Mouse (Mus musculus) naive thymus-derived CD4-positive, alpha-beta T cell, adult 2 months (primary cell): ENCODE measurements at regions not wholly inside any gene's neighbourhood (a gene's known extent, or its start where the extent isn't known, plus 50 kb on each side); places are given as distances from the start of the nearest gene placed in this dataset.
"Not testable (repeated sequence)": the region's sequence is repeated elsewhere in the genome, so short reads cannot be mapped to it uniquely, and the experiment has no call there.

ENCODE experiments used
- DNase-seq: peaks from one replicate; pipeline ENCODE4 v3.0.0-alpha.2; 2011; ENCODE audit warnings: low read depth

DNA sequence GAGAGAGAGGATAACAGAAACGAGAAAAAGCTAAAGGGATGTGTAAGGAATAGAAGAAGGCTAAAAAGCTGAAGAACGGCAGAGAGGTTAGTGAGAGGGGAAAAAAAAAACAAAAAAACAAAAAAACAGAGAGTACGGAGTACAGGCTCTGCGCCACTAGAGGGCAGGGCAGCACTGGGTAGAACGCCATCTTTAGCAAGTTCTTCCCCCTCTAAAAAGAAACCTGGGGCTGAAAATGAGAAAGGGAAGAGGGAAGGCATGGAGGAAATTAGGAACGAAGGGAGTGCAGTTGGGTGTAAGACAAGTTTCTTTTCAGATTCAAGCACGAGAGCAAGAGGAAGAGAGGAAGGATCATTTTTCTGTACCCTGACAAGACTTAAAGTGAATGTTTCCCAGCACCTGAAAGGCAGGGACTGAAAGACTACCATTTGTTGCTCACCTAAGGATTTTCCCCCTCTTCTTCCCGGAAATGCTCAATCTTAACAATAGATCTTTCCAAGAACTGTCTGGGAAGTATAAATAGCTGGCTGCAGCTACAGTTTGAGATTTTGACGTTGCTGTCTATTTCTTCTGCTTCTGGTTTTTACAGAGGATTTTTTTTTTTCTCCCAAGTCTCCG is 195.6 kb downstream of the Fam198b start:
- peak; percentile 30 for DNase-seq

DNA sequence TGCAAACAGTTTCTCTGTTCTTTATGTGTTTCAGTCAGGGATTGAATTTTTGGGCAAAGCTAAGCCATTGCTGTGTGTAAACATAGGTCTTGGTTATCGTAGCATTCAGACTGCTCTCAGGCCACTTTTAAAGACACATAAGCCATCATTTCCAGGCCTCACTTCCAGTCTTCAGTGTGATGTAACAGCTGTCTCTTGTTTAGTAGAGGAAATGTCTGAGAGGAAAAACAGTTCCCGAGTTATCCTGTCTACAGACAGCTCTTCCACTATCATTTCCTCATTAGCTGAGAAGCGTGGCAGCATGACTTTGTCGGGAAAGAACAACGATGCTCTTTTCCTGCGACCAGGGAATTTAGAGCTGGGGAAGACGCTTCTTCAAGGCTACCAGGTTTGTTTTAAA is 196.9 kb downstream of the Fam198b start:
- no peak for DNase-seq

DNA sequence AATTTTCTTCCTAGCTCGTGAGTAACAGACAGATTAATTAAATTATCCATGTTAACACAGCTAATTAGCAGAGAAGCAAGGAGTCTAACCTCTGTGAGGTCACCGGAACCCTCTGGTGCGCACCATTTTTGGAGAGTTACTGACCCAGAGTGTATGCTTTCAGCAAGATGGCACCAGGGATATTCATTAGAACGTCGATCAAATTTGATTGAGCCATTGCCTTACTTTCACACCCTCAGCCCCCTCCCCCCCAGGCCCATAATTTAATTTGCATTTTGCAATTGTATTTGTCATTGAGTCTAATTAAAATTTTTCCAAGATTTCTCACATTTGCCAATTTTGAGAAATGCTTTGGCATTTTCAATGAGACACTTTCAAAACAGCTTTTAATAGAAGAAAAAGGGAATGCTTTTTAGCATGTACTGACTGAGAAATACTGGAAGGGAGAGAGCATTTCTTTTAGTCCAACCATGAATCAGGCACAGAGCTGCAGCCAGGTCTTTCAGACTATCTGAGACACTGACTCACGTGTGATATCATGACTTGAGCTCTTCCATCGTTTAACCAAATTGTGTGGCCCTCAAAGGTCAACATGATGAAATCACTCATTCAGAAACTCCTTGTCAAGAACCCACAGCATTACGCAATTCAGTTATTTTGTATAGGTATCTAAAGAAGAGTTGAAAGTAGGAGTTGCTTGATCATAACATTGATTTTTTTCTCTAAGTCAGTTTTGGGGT is 198.6 kb downstream of the Fam198b start:
- DNase-seq, result no peak

DNA sequence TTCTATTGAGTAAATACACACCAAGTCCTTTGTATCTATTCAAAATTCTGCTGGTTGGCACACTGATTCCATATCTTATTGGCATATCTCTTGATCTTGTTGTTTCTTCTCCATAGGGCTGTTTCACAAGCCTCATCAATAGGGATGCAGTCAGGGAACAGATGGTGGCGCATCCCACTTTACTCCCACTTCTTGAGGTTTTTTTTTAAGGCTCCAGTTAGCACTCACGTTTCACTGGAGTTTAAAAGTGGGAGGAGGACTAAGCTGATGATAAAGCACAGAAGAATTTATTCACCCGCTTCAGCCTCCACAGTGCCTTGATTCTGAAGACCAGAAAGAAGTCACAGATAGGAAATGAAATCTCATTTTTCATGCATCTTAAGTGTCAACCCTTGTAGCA is 199.8 kb downstream of the Fam198b start:
- no peak for DNase-seq

DNA sequence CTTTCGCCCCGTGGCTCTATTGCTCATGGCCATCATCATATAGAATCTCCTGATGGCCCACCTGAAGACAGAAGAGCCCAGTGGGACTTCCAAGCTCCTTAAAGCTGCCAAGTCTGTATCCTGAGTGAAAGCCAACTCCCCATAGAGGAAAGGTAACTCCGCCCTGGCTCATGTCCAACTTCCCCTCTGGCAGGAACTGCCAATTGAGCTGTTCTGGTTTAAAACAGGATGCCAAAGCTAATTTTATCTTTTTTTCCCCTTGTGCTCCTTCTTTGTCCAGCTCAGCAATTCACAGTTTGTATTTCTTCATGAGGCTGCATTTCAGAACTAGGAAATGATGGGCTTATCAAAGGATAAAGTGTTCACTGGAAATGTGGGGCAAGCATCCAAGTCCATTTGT is 215.3 kb downstream of the Fam198b start:
- DNase-seq, result no peak

DNA sequence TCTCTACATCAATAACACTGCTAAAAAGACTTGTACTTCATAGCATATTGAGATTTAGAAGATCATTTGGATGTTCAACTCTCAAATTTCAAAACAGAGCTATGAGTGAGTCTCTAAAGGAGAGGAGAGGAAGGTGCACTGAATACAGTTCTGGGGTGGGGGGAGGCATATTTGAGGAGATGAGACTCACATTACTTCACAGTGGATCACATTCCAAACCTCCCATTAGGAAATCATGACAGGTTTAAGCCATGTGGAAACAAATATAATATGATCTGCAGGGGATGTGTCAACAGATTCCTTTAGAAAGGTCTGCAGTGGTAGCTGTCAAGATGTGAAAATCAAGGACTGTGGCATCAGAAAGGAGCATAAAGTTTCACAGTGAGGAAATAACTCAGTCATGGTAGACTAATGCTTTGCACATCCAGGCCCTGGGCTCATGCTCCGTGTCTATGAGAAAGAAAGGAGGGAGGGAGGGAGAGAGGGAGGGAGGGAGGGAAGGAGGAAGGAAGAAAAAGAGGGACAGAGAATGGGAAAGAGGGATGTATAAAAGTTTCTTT is 235.9 kb downstream of the Fam198b start:
- no peak for DNase-seq

DNA sequence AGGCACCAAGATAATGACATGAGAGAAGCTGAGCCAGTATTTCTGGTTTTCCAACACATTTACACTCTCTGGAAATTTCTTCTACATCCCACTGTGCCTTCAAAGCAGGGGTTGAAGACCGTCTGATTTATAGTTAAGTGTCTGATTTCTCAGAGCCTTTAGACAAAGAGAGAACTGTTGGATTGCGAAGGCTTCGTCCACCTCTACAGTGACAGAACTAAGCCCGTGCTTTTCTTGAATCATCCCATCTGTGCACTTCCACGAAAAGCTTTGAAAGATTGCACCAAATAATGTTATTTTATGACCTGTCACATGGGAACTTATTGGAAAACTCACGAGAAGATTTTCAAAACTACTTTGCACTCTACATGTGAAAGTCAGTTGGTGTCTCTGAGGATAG is 239.3 kb downstream of the Fam198b start:
- DNase-seq, result no peak

DNA sequence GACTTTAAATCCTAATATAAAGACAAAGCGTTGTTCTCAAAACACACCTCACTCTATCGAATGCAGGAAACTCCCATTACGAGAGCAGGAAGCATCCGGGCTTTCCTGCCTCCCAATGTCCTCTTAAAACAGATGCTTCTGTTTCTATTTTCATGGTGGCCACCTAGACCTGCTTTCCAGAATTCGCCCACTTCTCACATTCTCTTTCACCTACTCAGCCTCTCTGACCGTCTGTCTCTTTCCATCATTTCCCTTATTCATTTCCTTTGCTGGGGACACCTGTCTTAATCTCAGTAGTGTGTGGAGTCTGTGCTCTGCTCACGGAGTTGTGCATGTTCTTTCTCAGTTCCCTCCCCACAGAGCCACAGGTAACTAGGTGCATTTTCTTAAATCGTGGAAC is 240.3 kb downstream of the Fam198b start:
- no peak for DNase-seq

DNA sequence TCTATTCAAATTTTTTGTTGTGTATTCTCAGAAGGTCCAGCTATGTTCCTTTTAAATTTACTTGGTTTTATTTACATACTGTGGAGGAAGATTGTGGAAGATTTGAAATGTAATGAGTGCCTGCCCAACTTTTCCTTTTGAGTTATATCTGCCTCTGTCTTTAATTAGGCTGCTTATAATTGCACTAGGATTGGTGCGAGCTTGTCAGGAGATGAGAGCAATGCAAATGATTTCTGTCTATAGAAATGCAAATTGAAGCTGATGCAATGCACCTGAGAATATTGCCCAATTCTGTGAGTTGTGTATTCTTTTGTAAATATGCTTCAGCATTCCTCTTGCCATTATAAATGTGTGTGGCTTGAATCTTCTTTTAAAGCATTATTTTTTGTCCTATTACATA is 257.4 kb downstream of the Fam198b start:
- no peak for DNase-seq

DNA sequence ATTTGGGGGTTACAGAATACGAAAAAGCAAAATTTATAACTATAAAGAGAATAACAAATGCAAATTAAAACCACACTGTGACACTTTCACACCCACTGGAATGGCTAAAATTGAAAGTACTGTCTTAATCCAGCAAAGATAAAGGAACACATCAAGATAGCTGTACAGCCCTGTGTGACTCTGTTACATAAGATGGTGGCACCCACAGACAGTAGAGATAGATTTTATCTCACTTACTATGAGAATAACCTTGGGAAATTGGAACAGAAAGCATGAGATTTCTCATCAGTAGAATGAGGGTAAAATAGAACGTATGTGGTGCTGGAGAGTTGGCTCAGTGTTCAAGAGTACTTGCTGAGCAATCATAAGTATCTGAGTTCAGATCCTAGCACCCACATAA is 276.1 kb downstream of the Fam198b start:
- DNase-seq, result no peak

DNA sequence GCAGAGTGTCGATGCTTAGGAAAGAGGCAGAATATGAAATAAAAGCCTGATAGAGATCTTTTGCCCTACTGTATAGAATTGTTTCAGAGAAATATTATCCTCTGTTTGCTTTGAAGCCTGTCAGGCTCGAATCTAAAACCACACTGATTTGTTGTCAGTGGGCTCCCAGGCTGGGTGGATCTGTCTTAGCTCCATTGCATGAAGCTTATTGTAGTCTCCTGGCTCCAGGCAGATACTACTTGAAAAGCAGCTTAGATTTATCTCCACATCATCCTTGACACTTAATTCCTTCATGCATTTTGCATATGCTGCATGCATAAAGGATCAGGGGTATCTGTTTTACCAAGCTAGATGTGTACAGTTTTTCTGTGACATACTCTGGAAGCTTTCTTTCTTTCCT is 297.4 kb downstream of the Fam198b start:
- DNase-seq, result no peak

DNA sequence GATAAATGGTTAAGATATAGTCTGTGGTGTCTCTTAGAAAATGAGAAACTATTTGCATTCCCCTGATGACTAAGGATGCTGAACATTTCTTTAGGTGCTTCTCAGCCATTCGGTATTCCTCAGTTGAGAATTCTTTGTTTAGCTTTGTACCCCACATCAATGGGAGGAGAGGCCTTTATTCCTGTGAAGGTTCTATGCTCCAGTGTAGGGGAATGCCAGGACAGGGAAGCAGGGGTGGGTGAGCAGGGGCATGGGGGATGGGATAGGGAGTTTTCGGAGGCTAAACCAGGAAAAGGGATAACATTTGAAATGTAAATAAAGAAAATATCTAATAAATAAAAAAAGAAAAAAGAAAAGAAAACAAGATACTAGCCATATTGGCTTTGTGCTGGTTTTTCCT is 297.8 kb downstream of the Fam198b start:
- not testable (repeated sequence) for DNase-seq

DNA sequence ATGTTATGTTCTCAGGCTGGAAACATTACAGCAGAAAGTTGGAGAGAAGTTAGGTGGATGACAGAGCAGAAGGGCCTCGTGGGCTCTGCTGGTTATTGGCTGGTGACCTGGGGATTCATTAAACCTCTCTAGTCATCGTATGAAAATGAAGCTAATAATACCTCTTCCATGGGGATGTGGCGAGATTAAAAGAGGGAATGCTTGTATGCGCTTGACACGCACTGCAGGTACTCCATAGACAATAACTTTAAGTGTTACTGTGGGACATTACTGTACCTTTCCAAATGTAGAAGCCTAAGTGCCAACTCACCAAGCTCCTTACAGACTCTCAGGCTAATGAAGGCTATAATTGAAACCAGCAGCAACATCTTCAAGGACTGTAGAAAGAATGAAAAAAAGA is 303.1 kb downstream of the Fam198b start:
- DNase-seq, result no peak

DNA sequence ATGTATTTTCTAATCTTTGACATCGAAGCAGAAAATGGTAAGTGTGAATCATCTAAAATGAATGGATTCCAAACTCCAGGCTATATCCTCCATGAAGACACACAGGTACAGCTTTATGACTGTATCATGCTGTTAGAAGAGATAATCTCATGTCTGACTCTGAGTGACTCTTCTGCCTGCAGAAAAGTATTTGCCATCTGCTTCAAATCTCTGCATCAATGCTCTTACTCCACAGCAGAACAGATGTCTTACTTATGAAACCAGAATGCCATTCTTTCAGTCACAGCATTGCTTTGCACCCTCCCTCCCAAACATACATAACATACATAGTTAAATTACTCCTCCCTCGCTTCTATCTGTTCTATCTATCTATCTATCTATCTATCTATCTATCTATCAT is 316.6 kb downstream of the Fam198b start:
- DNase-seq, result no peak

DNA sequence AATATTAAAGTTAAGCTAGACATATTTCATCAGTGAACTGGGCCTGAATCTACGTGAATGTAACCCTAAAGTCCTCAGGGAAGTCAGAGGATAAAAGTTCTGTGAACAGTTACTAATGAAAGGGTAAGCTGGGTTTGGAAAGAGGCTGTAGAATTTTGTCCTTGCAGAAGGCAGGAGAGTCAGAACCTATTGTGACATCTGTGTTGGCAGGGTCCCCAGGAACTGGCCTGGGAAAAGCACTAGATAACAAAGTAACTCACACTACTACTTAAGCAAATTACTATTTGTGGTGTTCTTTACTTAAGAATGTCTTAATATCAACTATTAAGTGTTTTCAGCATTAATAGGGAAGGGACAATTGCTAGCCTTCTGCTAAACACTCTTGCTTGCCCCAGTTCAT is 320.5 kb downstream of the Fam198b start:
- DNase-seq, result no peak

DNA sequence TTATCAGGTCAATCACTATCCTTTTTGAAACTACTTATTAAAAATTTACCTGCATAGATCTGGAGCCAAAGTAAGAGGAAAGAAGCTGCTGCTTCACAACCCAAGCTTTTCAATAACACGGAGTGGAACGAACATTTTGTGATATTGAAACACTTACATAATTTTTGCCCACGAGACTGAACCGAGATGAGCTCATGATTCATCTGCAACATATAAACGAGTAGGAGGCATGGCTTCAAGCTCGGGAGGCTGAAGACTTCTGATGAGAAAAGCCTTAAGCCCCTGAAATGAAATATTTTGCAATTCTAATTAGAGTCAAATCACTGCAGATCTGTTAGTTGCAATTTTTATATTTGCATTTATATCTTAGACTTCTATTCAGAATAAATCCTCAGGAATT is 321.0 kb downstream of the Fam198b start:
- DNase-seq, result no peak

DNA sequence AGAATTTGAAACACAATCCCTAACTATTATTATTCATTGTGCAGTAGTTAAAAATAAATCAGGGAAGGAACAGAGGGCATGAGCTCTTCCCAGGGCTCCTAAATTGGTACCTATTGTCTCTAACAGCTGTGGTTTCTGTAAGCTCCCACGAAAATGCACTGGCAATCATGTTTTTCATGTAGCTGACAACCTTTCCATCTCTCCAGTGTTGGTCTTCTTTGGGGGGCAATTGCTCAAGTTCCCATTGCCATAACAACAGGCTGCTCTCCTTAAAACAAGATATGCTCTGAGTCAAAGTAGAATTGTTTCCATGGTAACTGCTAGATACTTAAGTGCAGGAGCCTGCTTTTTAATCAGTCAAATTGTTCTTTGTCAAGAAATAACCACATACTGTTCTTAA is 322.7 kb downstream of the Fam198b start:
- DNase-seq, result no peak

DNA sequence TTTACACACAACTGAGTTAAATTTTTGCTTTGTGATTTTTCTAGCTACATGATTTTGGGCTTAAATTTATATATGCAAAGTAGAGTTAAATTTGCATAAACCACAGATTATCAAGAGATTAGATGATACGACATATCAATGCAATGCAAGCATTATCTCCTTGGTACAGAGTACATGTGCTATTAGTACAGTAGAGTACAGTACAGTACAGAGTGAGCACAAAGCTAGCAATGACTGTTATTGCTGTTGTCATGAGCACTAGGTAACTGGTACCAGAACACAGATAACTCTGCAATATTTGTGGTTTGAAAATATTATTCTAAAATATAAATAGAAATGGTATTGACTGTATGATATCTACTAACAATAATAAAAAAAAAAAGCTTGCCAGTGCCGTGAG is 323.7 kb downstream of the Fam198b start:
- no peak for DNase-seq

DNA sequence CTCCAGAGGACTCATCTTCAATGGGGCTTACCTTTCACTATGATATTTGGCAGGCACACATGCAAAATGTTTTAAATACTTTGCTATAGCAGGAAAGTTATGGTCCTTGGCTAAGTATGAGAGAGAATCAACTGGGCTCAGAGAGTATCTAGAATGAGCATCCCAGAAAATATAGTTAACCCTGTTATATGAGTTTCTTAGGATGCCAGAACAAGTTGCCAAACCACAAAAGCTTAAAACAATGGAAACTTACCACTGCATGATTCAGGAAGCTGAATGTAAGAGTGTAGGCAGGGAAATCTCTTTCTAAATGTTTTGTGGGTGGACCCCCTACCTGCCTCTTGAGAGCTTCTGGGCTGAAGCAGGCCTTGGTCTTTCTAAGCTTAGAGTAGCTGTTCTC is 325.3 kb downstream of the Fam198b start:
- no peak for DNase-seq

DNA sequence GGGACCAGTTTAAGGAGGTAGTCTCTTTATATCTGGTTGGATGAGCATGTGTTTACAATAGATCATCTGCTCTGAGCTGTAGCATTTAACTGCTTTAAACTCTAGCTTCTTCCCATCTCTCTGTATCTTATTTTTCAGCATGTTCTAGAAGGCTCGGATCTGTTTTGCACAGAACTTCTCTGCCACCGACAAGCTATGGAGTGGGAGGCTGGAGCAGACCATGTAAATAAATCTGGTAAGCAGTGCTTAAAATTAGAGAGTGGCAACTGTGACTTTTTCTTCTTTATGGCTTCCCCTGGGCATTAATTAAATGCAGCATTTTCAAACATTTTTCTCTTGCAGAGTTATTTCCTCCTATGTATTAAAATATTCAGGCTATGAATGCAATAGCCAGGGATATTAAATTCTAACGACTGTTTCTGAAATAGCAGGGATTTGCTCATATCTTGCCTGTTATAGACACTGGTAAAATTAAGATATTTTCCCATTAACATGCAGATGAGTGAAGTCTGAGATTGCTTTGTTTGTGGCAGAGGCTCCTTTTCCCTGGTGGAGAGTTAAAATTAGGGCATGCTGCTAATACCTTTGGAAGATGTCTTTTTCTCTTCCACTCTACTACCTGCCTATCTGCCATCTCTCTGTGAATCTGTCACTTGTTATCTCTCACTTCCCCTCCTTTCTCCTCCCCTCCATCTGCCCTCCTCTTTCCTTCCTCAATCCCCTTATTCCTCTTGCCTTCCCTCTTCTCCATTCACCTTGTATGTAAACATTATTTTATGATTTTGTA is 327.2 kb downstream of the Fam198b start:
- DNase-seq, result no peak

DNA sequence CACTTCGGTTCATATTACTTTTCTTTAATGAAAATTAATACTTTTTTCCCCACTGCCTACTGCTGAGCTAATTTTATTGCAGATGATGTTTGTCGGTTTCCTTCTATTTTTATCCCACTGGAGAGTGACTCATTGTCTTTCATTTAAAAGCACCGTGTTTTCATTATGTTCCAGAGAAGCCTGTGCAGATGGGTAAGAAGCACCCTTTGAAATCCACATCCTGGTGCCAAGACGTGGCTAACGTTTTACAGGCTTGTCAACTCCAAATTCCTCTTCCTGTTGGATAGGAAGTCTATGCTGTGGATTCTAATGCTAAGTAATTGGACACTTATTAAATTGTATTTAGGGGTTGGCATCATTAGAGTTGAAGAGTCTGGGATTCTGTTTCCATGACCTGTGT is 364.3 kb downstream of the Fam198b start:
- DNase-seq, result no peak

DNA sequence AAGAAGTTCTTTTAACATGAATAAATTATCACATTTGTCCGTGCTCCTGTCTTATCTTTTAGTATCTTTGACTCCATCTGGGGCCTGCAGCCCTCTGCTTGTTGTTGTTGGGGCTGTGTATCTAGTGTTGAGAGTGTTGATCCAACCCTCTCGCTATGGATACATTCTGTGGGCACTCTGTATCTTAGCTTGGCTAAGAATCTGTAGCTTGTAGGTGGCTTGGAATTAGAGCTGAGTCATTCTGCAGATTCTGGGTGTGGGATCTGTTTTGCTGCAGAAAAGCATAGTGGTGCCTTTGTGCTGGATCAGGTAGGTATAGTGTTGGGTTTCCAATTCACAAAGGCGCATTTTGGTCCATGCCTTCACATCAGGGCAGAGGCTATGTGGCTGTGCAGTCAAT is 365.6 kb downstream of the Fam198b start:
- no peak for DNase-seq

DNA sequence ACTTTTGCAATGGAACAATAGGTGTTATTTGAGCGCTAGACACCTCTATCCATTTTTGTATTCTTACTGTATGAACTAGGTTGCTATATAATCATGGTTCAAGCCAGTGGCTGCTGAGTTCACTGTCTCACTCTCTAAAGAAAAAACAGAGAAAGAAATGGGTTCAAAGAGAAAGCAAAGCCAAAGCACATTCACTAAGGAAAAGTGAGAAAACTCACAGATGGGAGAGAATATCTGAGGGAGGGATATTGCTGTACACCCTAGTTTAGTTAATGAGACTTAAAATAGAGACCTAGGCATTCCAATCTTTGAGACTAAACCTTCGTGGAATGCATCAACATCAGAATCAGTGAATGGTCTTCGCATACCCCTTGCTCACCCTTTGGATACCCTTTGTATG is 371.0 kb downstream of the Fam198b start:
- DNase-seq, result no peak
